Mouse (Mus musculus) midbrain, embryonic 13.5 days (tissue): ENCODE data around the gene Sh3rf3. TPM values are rescaled to one million over a fixed set of nuclear protein-coding genes. Genes with fewer than 3 reads are reported as not detected.

ENCODE experiments used
- ATAC-seq: fragments of 200-750 bp; cut with Nextera tagmentation; 2 replicates; pipeline ENCODE4 v1.8.0; 2017; ENCODE audit warnings: mild to moderate bottlenecking, moderate TSS enrichment, moderate library complexity
- H3K27ac ChIP-seq: fragments of 300-500 bp; sonication (generic); 2 replicates; pipeline ENCODE4 v1.5.1; 2015; ENCODE audit warnings: inconsistent platforms, mild to moderate bottlenecking, moderate library complexity
- H3K27me3 ChIP-seq: fragments of 300-500 bp; sonication (generic); 2 replicates; pipeline ENCODE4 v1.6.1; 2015; ENCODE audit warnings: mild to moderate bottlenecking, inconsistent platforms
- H3K36me3 ChIP-seq: fragments of 300-500 bp; sonication (generic); 2 replicates; pipeline ENCODE4 v1.6.1; 2015; ENCODE audit warnings: mild to moderate bottlenecking, inconsistent platforms
- H3K4me1 ChIP-seq: fragments of 300-500 bp; sonication (generic); replicated peaks from 2 replicates; pipeline ENCODE4 v1.6.1; 2015; ENCODE audit warnings: inconsistent platforms
- H3K4me2 ChIP-seq: fragments of 300-500 bp; sonication (generic); replicated peaks from 2 replicates; pipeline ENCODE4 v1.6.1; 2015; ENCODE audit warnings: moderate library complexity, mild to moderate bottlenecking, inconsistent platforms
- H3K4me3 ChIP-seq: fragments of 300-500 bp; sonication (generic); replicated peaks from 2 replicates; pipeline ENCODE4 v1.5.1; 2015; ENCODE audit warnings: mild to moderate bottlenecking, inconsistent platforms
- H3K9ac ChIP-seq: fragments of 300-500 bp; sonication (generic); replicated peaks from 2 replicates; pipeline ENCODE4 v1.6.1; 2015; ENCODE audit warnings: mild to moderate bottlenecking, inconsistent platforms
- H3K9me3 ChIP-seq: fragments of 300-500 bp; sonication (generic); 2 replicates; pipeline ENCODE4 v1.6.1; 2016; ENCODE audit warnings: mild to moderate bottlenecking, inconsistent platforms
- WGBS: fragments of 180-500 bp; shearing (Covaris S2); methylation state at CpG from one replicate; pipeline ENCODE4 v1.1.7; 2015; 5-methylcytosine and 5-hydroxymethylcytosine counted together
- polyA plus RNA-seq: library from polyadenylated mRNA; unstranded; fragments of >200 nt; fragmentation: Nextera tagmentation; extraction: Ambion mirVana; gene quantifications from 2 replicates; pipeline ENCODE4 v1.2.1, GENCODE M21; 2015

Sh3rf3 gene
- polyA plus RNA-seq, 1 experiment from 2014 or later: 2.1 TPM

DNA sequence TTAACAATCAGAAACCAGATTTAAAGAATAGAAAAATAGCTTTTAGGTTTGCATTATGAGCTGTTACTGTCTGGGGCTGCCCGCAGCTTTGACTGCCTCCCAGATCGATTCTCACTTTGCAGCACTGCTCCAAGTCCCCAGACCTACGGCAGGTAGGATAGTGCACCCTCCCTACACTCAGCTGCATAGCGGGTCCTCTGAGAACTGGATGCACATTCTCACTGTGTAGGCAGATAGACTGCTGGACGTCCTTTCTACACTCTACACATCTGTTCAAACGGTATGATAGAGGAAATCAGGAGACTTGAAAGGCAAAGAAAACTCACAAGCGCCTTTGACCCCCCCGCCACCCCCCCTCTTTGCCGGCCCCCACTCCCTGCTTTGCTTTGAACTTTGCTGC, 42.7 kb downstream of the Sh3rf3 start:
- H3K27ac ChIP-seq: no peak overlapping the region
- WGBS: 72% methylated on average over 9 of the region's 9 CpGs
- no peaks in the 10 kb centered on the region for H3K36me3 ChIP-seq
- ATAC-seq: no peak
- H3K4me3 ChIP-seq: no peak overlapping the region
- H3K9me3 ChIP-seq: no peaks in the 10 kb centered on the region
- H3K4me2 ChIP-seq: no peak overlapping the region
- H3K27me3 ChIP-seq: no peaks in the 10 kb centered on the region
- no peak overlapping the region for H3K9ac ChIP-seq
- peaks cover 22% of the 10 kb centered on the region for H3K4me1 ChIP-seq

DNA sequence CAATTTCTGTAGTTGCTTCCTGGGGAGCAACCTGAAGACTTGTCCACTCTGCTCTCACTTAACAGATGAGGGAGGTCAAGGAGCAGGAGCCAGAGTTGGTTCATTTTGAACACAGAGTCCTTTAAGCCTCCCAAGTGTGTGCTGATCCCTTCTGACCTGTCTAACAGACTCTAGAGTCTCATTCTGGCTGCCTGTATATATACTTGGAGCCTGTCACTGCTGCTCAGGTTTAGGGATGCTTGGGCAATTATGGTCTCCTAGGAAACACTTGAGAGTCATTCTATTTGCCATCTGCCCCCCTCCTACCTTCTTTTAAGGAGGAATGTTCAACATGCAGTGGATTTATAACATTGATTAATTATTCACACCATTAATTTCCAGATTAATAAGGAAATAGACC, 43.6 kb downstream of the Sh3rf3 start:
- no peaks in the 10 kb centered on the region for H3K36me3 ChIP-seq

DNA sequence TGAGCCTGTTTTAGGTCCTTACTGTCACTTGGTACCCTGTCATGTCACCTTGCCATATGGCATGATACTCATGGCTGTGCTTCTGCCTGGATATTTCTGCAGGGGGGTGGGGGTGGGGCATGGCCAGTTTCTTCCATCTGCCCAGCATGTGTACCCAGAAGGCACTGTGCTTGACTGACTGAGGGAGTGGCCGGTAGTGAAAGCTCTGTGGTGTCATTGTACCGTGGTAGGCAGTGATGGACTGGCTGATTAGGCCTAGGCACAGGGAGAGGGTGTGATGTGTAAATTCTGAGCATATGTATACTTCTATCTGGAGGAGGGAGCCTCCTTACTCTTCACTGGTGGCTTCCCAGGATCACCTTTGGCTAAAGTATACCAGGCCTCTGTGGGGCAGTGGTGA, 51.6 kb downstream of the Sh3rf3 start:
- H3K9ac ChIP-seq: no peak overlapping the region
- H3K9me3 ChIP-seq: no peaks in the 10 kb centered on the region
- no peak overlapping the region for H3K4me2 ChIP-seq
- H3K27ac ChIP-seq: no peak overlapping the region
- ATAC-seq: no peak
- H3K27me3 ChIP-seq: no peaks in the 10 kb centered on the region
- WGBS: 69% methylated on average over 2 of the region's 2 CpGs
- H3K4me3 ChIP-seq: no peak overlapping the region
- H3K4me1 ChIP-seq: no peaks in the 10 kb centered on the region
- no peaks in the 10 kb centered on the region for H3K36me3 ChIP-seq

More for the DNA sequence above, 43.6 kb downstream of the Sh3rf3 start:
- H3K4me2 ChIP-seq: no peak overlapping the region
- no peaks in the 10 kb centered on the region for H3K27me3 ChIP-seq
- no peak overlapping the region for H3K4me3 ChIP-seq
- H3K4me1 ChIP-seq: peaks cover 22% of the 10 kb centered on the region
- no peak overlapping the region for H3K9ac ChIP-seq
- ATAC-seq: no peak
- no peak overlapping the region for H3K27ac ChIP-seq
- no peaks in the 10 kb centered on the region for H3K9me3 ChIP-seq

DNA sequence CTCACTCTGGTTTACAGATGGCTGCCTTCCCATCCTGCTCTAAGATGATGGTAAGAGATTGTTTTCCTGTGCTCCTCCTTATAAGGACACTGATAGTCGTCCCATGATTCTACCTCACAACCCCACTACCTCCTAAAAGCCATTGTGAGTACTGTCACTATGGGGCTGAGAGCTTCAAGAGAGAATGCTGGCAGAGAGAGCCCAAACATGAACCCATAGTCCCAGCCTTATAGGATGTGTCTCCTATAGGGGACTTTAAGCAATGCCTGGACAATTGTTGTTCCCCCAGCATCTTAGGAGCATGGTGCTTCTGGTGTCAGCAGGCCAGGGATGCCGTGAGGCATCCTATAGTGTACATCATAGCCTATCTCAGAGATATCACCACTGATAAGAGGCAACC, 54.4 kb downstream of the Sh3rf3 start:
- no peak overlapping the region for H3K4me2 ChIP-seq
- no peak overlapping the region for H3K9ac ChIP-seq
- no peaks in the 10 kb centered on the region for H3K36me3 ChIP-seq
- H3K4me3 ChIP-seq: no peak overlapping the region
- peaks cover 6% of the 10 kb centered on the region for H3K4me1 ChIP-seq
- no peak overlapping the region for H3K27ac ChIP-seq
- no peaks in the 10 kb centered on the region for H3K9me3 ChIP-seq
- H3K27me3 ChIP-seq: no peaks in the 10 kb centered on the region
- WGBS: 88% methylated on average over 2 of the region's 2 CpGs
- ATAC-seq: no peak

DNA sequence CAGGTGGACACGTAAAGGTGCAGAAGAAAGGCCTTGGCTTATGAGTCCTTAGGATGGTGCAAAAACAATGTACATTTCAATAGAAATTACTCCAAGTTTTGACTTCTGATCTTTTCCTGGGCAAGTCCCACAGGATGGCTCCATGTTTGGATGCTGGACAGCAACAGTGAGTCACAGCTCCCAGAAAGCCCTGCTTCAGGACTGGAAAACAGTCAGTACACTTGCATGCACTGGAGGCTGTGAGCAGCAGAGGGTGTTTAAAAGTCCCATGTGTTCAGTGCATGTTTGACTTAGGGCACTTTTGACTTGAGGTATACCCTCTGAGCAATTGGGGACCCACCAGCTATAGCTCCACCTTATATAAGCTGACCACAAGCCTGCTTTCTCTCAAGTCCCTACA, 56.7 kb downstream of the Sh3rf3 start:
- Histone ChIP-seq H3K36me3 (no peaks in the 10 kb centered on the region), H3K27me3 (no peaks in the 10 kb centered on the region), H3K9ac (no peak overlapping the region), H3K27ac (no peak overlapping the region), H3K4me2 (no peak overlapping the region), H3K9me3 (no peaks in the 10 kb centered on the region), H3K4me1 (peaks cover 8% of the 10 kb centered on the region), H3K4me3 (no peak overlapping the region)
- ATAC-seq: no peak
- WGBS: 100% methylated on average over 1 of the region's 1 CpGs

DNA sequence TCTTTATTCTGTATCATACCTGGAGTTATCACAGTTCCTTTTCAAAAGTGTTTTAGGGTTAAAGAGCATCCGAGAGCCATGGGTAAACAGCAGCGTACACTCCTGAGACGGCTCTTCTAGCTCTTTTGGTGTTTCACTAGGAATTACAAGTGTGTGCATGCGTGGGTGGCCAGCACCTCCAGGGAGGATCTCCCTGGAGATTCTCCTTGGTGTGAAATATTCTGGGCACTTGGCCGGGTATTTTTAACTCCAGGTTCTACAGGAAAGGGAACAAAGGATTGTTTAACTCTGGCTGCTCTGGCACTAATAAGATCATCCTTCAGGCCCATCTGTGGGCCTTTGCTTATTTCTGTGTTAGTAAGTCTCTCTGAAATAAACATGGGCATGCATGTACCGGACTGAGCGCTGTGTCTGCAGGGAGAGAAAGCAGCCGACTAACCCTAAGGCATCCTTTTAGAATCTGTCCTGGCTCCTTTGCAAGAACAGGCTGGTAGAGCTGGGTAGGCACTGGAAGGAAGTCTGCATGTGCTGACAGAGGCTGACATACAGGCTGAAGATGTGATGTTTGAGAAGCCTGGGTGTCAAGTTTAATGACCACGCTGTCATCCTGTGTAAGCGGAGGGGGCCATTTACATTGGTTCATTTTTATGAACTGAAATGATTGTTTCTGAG, 58.1 kb downstream of the Sh3rf3 start:
- 69% methylated on average over 10 of the region's 10 CpGs for WGBS
- Histone ChIP-seq H3K4me1 (peaks cover 8% of the 10 kb centered on the region), H3K9me3 (no peaks in the 10 kb centered on the region), H3K4me2 (no peak overlapping the region), H3K27me3 (no peaks in the 10 kb centered on the region), H3K36me3 (no peaks in the 10 kb centered on the region), H3K9ac (0 out of 2 replicates have a peak overlapping the region, but pooled peaks have one; percentile 1), H3K27ac (peak overlapping the region; percentile 48), H3K4me3 (no peak overlapping the region)
- 0 out of 2 replicates have a peak, but pooled peaks have one; percentile 50 for ATAC-seq

DNA sequence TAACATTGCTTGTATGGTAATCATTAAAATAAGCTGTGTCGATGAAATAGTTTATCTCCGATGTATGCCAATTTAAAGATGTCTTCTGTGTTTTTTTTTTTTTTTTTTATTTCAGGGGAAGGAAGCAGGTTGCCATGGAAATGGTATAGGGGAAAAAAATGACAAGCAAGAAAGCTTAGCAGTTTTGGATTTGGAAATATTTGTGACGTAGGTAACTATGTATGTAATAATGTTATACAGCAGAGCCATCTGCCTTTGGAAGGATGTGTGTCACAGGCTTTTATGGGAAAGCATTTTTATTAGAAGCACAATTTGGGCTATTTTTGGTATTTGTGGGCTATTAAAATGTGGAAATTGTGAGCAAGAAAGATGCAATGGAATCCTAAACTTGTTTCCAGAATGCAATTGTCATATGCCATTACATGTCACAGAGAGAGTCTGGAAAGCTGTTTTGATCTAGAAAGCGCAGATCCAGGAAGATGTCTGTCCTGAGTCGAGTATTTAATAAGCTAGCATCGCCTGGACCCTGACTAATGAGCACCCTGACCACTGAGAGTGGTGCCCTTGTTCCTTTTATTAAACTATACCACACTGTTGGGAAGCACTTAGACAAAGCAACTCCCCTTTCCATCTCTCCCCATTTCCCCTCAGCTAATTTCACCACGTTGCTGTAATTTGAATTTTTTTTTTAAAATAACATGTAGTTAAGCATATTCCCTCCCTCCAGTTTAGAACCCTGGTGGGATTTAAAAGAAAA, 58.8 kb downstream of the Sh3rf3 start:
- 71% methylated on average over 7 of the region's 7 CpGs for WGBS
- Histone ChIP-seq H3K4me1 (peaks cover 8% of the 10 kb centered on the region), H3K9ac (no peak overlapping the region), H3K27ac (0 out of 2 replicates have a peak overlapping the region, but pooled peaks have one; percentile 48), H3K36me3 (no peaks in the 10 kb centered on the region), H3K9me3 (no peaks in the 10 kb centered on the region), H3K4me3 (no peak overlapping the region), H3K27me3 (no peaks in the 10 kb centered on the region), H3K4me2 (no peak overlapping the region)
- ATAC-seq: no peak

DNA sequence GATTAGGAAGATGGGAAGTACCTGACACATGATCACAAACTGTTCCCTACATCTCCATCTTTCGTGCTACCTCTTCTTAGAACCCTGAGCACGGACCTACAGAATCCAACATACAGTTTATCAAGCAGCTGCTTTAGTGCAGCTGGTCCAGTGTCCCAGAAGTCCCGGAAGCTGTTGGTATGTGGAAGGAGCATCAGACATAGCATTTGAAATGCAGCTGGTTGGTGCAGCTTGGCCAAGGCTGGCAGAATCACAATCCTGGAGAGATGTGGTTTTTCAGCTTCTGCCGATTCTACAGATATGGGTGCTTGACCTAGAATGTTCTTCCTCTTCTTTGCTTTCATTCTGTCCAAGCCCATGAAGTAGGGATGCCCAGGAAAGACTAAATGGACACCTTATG, 64.7 kb downstream of the Sh3rf3 start:
- 96% methylated on average over 4 of the region's 4 CpGs for WGBS
- no peak overlapping the region for H3K4me2 ChIP-seq
- no peak for ATAC-seq
- no peak overlapping the region for H3K4me3 ChIP-seq
- no peak overlapping the region for H3K27ac ChIP-seq
- no peaks in the 10 kb centered on the region for H3K4me1 ChIP-seq
- H3K9me3 ChIP-seq: no peaks in the 10 kb centered on the region
- H3K9ac ChIP-seq: no peak overlapping the region
- no peaks in the 10 kb centered on the region for H3K36me3 ChIP-seq
- no peaks in the 10 kb centered on the region for H3K27me3 ChIP-seq

DNA sequence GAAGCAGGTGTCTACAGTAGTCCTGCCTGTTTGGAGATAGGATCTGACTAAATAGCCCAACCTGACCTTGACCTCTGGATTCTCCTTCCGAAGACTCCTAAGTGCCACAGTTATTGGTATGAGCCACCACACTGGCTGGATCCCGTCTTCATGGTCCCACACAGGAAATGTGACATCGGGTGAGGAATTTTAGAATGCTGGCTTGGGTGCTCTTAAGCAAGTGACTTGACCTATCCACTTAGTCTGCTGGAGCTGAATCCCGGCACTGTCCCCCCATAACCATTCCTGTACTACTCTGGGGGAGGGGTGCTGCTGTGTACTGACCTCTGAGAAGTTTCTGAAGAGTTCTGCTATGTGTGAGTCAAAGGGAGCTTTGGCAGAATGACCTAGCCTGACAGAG, 65.5 kb downstream of the Sh3rf3 start:
- Histone ChIP-seq H3K27me3 (no peaks in the 10 kb centered on the region), H3K4me1 (no peaks in the 10 kb centered on the region), H3K9ac (no peak overlapping the region), H3K27ac (no peak overlapping the region), H3K4me3 (no peak overlapping the region), H3K4me2 (no peak overlapping the region), H3K36me3 (no peaks in the 10 kb centered on the region), H3K9me3 (no peaks in the 10 kb centered on the region)
- 93% methylated on average over 4 of the region's 4 CpGs for WGBS
- ATAC-seq: no peak

DNA sequence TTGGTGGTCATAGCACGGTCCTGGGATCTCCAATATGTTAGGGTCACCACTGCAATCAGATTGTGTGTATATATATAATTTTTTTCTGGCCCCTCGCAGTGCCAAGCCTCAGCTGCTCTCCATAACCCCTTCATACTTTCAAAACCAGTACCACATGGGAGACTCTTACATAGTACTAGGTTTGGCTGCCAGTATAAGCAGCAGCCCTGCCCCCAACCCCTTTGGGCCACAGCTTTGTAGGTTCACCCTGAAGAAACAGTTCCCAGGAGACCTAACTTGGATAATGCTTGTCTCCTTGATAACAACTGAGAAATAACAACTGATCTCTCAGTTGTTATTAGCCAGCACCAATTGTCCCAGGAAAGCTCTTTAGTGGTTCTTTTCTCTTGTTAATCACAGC, 69.6 kb downstream of the Sh3rf3 start:
- Histone ChIP-seq H3K9me3 (no peaks in the 10 kb centered on the region), H3K27ac (no peak overlapping the region), H3K27me3 (0 out of 2 replicates have a peak, but pooled peaks cover 3% of the 10 kb centered on the region), H3K36me3 (no peaks in the 10 kb centered on the region), H3K4me2 (no peak overlapping the region), H3K4me3 (no peak overlapping the region), H3K9ac (no peak overlapping the region), H3K4me1 (0 out of 2 replicates have a peak, but pooled peaks cover 5% of the 10 kb centered on the region)
- ATAC-seq: no peak
- 90% methylated on average over 2 of the region's 2 CpGs for WGBS

DNA sequence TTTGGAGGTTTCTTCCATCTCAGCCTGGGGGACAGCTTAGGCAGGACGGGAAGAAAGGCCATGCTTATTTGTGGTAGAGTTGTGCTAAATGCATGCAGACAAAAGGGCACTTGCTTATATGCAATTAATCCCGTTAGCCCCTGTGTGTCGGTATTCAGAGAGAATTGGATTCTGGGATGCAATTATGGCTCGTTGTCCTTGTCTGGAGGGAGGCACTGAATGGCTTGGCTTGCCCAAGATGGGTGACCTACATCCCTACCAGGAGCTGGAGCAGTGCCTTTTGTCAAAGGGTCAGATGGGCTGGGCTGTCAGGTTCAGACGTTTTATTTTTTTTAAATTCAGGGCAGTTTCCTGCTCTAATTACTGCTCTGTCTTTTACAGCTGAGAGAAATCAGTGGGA, 72.2 kb downstream of the Sh3rf3 start:
- no peak overlapping the region for H3K9ac ChIP-seq
- no peaks in the 10 kb centered on the region for H3K9me3 ChIP-seq
- WGBS: 23% methylated on average over 5 of the region's 5 CpGs
- H3K36me3 ChIP-seq: no peaks in the 10 kb centered on the region
- H3K4me1 ChIP-seq: peaks cover 8% of the 10 kb centered on the region
- ATAC-seq: 0 out of 2 replicates have a peak, but pooled peaks have one; percentile 30
- no peak overlapping the region for H3K4me2 ChIP-seq
- 0 out of 2 replicates have a peak, but pooled peaks cover 3% of the 10 kb centered on the region for H3K27me3 ChIP-seq
- H3K27ac ChIP-seq: no peak overlapping the region
- no peak overlapping the region for H3K4me3 ChIP-seq

DNA sequence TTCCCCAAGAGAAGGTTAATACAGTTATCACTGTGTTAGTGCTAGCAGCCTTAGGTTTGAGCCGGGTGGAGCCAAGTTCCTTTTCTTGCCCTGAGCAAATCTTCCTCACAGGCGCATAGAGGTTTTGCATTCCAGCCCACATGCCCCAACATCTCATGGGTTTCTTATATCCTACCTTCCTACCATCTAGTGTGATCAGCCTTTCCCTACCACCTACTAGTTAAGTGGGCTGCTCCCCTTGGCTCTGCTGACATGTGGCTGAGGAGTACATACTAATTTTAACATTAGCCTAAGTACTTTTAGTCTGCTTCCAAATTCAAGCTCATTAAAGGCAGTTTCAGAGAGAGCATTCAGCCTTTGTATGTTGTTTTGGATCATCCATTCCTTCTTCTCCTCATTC, 72.7 kb downstream of the Sh3rf3 start:
- no peak for ATAC-seq
- Histone ChIP-seq H3K36me3 (no peaks in the 10 kb centered on the region), H3K4me2 (no peak overlapping the region), H3K9me3 (no peaks in the 10 kb centered on the region), H3K27ac (no peak overlapping the region), H3K4me3 (no peak overlapping the region), H3K4me1 (peaks cover 13% of the 10 kb centered on the region), H3K27me3 (0 out of 2 replicates have a peak, but pooled peaks cover 3% of the 10 kb centered on the region), H3K9ac (no peak overlapping the region)
- WGBS: 91% methylated on average over 2 of the region's 2 CpGs
